Mouse (Mus musculus) midbrain, postnatal 0 days (tissue): ENCODE results near the gene Dyrk1a. TPM values are rescaled to one million over a fixed set of nuclear protein-coding genes. Genes with fewer than 3 reads are reported as not detected.

Experiments
- ATAC-seq: fragments of 200-750 bp; cut with Nextera tagmentation; 2 replicates; pipeline ENCODE4 v1.8.0; 2017; ENCODE audit warnings: moderate number of reproducible peaks, mild to moderate bottlenecking, moderate TSS enrichment, moderate library complexity; ENCODE audit not compliant: low FRiP score
- DNase-seq: peaks from one replicate; pipeline ENCODE4 v3.0.0-alpha.2; 2015; ENCODE audit warnings: low spot score
- H3K27ac ChIP-seq: fragments of 300-500 bp; sonication (generic); 2 replicates; pipeline ENCODE4 v1.5.1; 2014; ENCODE audit warnings: low read depth, mild to moderate bottlenecking, low read length, mixed read lengths
- H3K27me3 ChIP-seq: fragments of 300-500 bp; sonication (generic); 2 replicates; pipeline ENCODE4 v1.6.1; 2014; ENCODE audit warnings: low read length, control low read depth, mixed read lengths; ENCODE audit not compliant: insufficient read depth
- H3K36me3 ChIP-seq: fragments of 300-500 bp; sonication (generic); 2 replicates; pipeline ENCODE4 v1.6.1; 2014; ENCODE audit warnings: low read length, control low read depth, mixed read lengths; ENCODE audit not compliant: insufficient read depth
- H3K4me1 ChIP-seq: fragments of 300-500 bp; sonication (generic); 2 replicates; pipeline ENCODE4 v1.6.1; 2014; ENCODE audit warnings: mild to moderate bottlenecking, control low read depth, antibody characterized with exemption, low read length, mixed read lengths; ENCODE audit not compliant: insufficient read depth
- H3K4me2 ChIP-seq: fragments of 300-500 bp; sonication (generic); 2 replicates; pipeline ENCODE4 v1.6.1; 2014; ENCODE audit warnings: low read depth, mild to moderate bottlenecking, low read length, mixed read lengths; ENCODE audit not compliant: poor library complexity, severe bottlenecking
- H3K4me3 ChIP-seq: fragments of 300-500 bp; sonication (generic); 2 replicates; pipeline ENCODE4 v1.5.1; 2014; ENCODE audit warnings: low read depth, mild to moderate bottlenecking, low read length, moderate library complexity
- H3K9ac ChIP-seq: fragments of 300-500 bp; sonication (generic); replicated peaks from 2 replicates; pipeline ENCODE4 v1.6.1; 2014; ENCODE audit warnings: mild to moderate bottlenecking, low read length, moderate library complexity, mixed read lengths; ENCODE audit not compliant: poor library complexity, severe bottlenecking
- H3K9me3 ChIP-seq: fragments of 300-500 bp; sonication (generic); 2 replicates; pipeline ENCODE4 v1.6.1; 2016; ENCODE audit warnings: low read length, control low read depth
- CTCF ChIP-seq: IDR thresholded peaks from 2 replicates; pipeline ENCODE4 v1.5.1; 2016; ENCODE audit warnings: antibody characterized with exemption, mild to moderate bottlenecking
- WGBS: fragments of 180-500 bp; shearing (Covaris S2); extraction: QIAGEN DNeasy Blood & Tissue Kit; methylation state at CpG from one replicate; pipeline ENCODE4 v1.1.7; 2014; 5-methylcytosine and 5-hydroxymethylcytosine counted together
- polyA plus RNA-seq: library from polyadenylated mRNA; unstranded; fragments of >200 nt; fragmentation: Nextera tagmentation; extraction: Ambion mirVana; gene quantifications from 2 replicates; pipeline ENCODE4 v1.2.1, GENCODE M21; 2015
- total RNA-seq: library from RNA; depleted of rRNA; stranded (reverse); fragments of >200 nt; gene quantifications from 2 replicates; pipeline ENCODE4 v1.2.3, GENCODE M21; 2014

Dyrk1a gene
- total and polyA plus RNA-seq, 2 experiments from 2014 or later = 13.7 to 94.2 TPM

- ATAC-seq = no peak
- no peak overlapping the region for H3K9ac ChIP-seq
- no peaks in the 10 kb centered on the region for H3K27me3 ChIP-seq
- no peak overlapping the region for H3K27ac ChIP-seq
- no peak overlapping the region for H3K4me3 ChIP-seq
- WGBS = 96% methylated on average over 4 of the region's 4 CpGs
- DNase-seq = no peak
- H3K4me2 ChIP-seq = no peak overlapping the region
- H3K36me3 ChIP-seq = no peaks in the 10 kb centered on the region
- no peaks in the 10 kb centered on the region for H3K9me3 ChIP-seq
- H3K4me1 ChIP-seq = no peaks in the 10 kb centered on the region
- TF ChIP-seq CTCF = no peak
These were observed 132.2 kb downstream of the Dyrk1a start for GRCm38 (mm10) chr16:94701971-94702370.

- Histone ChIP-seq H3K4me1 (no peaks in the 10 kb centered on the region), H3K4me2 (peak overlapping the region; percentile 51), H3K36me3 (no peaks in the 10 kb centered on the region), H3K9me3 (no peaks in the 10 kb centered on the region), H3K9ac (peak overlapping the region; percentile 37; the same call in 1 of the 2 replicates), H3K4me3 (peak overlapping the region; percentile 32), H3K27me3 (no peaks in the 10 kb centered on the region), H3K27ac (no peak overlapping the region)
- TF ChIP-seq CTCF = peak; percentile 99
- WGBS = 10% methylated on average over 25 of the region's 25 CpGs
- peak; percentile 85 for DNase-seq
- peak; percentile 87 for ATAC-seq
These were observed 143.8 kb downstream of the Dyrk1a start for GRCm38 (mm10) chr16:94713480-94714094.

- Histone ChIP-seq H3K9me3 (no peaks in the 10 kb centered on the region), H3K4me2 (no peak overlapping the region), H3K4me1 (no peaks in the 10 kb centered on the region), H3K4me3 (no peak overlapping the region), H3K9ac (no peak overlapping the region), H3K27ac (no peak overlapping the region), H3K36me3 (no peaks in the 10 kb centered on the region), H3K27me3 (no peaks in the 10 kb centered on the region)
- TF ChIP-seq CTCF = no peak
- 67% methylated on average over 14 of the region's 14 CpGs for WGBS
- DNase-seq (peak; percentile 39), ATAC-seq (no peak)
These were observed 144.7 kb downstream of the Dyrk1a start for GRCm38 (mm10) chr16:94714483-94714882.

GRCm38 (mm10) chr16:94717051-94717450, 147.2 kb downstream of the Dyrk1a start:
- Histone ChIP-seq H3K9me3 (no peaks in the 10 kb centered on the region), H3K9ac (no peak overlapping the region), H3K4me2 (no peak overlapping the region), H3K36me3 (no peaks in the 10 kb centered on the region), H3K4me1 (no peaks in the 10 kb centered on the region), H3K27ac (no peak overlapping the region), H3K4me3 (no peak overlapping the region), H3K27me3 (no peaks in the 10 kb centered on the region)
- 95% methylated on average over 11 of the region's 11 CpGs for WGBS
- ATAC-seq (no peak), DNase-seq (no peak)
- TF ChIP-seq CTCF = no peak

- Histone ChIP-seq H3K4me1 (no peaks in the 10 kb centered on the region), H3K4me2 (no peak overlapping the region), H3K36me3 (no peaks in the 10 kb centered on the region), H3K27ac (no peak overlapping the region), H3K9me3 (no peaks in the 10 kb centered on the region), H3K27me3 (no peaks in the 10 kb centered on the region), H3K9ac (no peak overlapping the region), H3K4me3 (no peak overlapping the region)
- 52% methylated on average over 4 of the region's 4 CpGs for WGBS
- DNase-seq (no peak), ATAC-seq (no peak)
- no peak for TF ChIP-seq CTCF
These were observed 149.1 kb downstream of the Dyrk1a start for GRCm38 (mm10) chr16:94718919-94719318.

- Histone ChIP-seq H3K36me3 (no peaks in the 10 kb centered on the region), H3K27ac (no peak overlapping the region), H3K9me3 (no peaks in the 10 kb centered on the region), H3K9ac (no peak overlapping the region), H3K4me1 (0 out of 2 replicates have a peak, but pooled peaks cover under 1% of the 10 kb centered on the region), H3K4me3 (no peak overlapping the region), H3K27me3 (no peaks in the 10 kb centered on the region), H3K4me2 (no peak overlapping the region)
- 76% methylated on average over 4 of the region's 4 CpGs for WGBS
- ATAC-seq = no peak
- no peak for DNase-seq
- TF ChIP-seq CTCF = no peak
These were observed 149.7 kb downstream of the Dyrk1a start for GRCm38 (mm10) chr16:94719488-94719887.
